Mouse (Mus musculus) lung, adult 2 months (tissue): ENCODE results near the gene 4933436I01Rik. TPM values are rescaled to one million over a fixed set of nuclear protein-coding genes. Genes with fewer than 3 reads are reported as not detected.

Source experiments
- DNase-seq: peaks from one replicate; pipeline ENCODE4 v3.0.0; 2022
- H3K4me1 ChIP-seq: fragments of 200-500 bp; 2 replicates; pipeline ENCODE4 v1.6.1; 2011; ENCODE audit warnings: low read length; ENCODE audit not compliant: control insufficient read depth, insufficient read depth
- H3K4me3 ChIP-seq: fragments of 200-500 bp; replicated peaks from 2 replicates; pipeline ENCODE3; 2011; ENCODE audit warnings: low read depth, mild to moderate bottlenecking, control low read depth, low read length; ENCODE audit errors: extremely low read depth
- CTCF ChIP-seq: fragments of 200-500 bp; IDR thresholded peaks from 2 replicates; pipeline ENCODE4 v1.5.1; 2011; ENCODE audit warnings: mild to moderate bottlenecking, low read length, control low read depth; ENCODE audit not compliant: insufficient read depth
- POLR2A ChIP-seq: fragments of 200-500 bp; IDR thresholded peaks from 2 replicates; pipeline ENCODE4 v1.6.1; 2011; ENCODE audit warnings: low read depth, mild to moderate bottlenecking, control low read depth, low read length, borderline replicate concordance; ENCODE audit errors: extremely low read depth
- WGBS: fragments of 180-500 bp; shearing (Covaris S2); methylation state at CpG from one replicate; pipeline ENCODE4 v1.1.7; 2018; 5-methylcytosine and 5-hydroxymethylcytosine counted together
- polyA plus RNA-seq: library from polyadenylated mRNA; depleted of rRNA; stranded (reverse); fragments of >200 nt; gene quantifications from 2 replicates; pipeline ENCODE4 v1.2.3, GENCODE M21; 2012; rRNA removed

4933436I01Rik gene
- polyA plus RNA-seq: not detected in 2 replicates

- H3K4me3 ChIP-seq: no peak within 1 kb of the TSS
- DNase-seq: no peak
- TF ChIP-seq CTCF (no peak), POLR2A (no peak)
- WGBS: 29% methylated on average over 1 of the region's 1 CpGs
- no peaks in the 10 kb centered on the region for H3K4me1 ChIP-seq
These were observed at the start of gene 4933436I01Rik for GRCm38 (mm10) chrX:67921350-67921749. Gene 4933436I01Rik, minus strand, starts transcription at chrX:67921450.

- Histone ChIP-seq H3K4me3 (no peak overlapping the region), H3K4me1 (no peaks in the 10 kb centered on the region)
- TF ChIP-seq CTCF (no peak), POLR2A (no peak)
- WGBS: 45% methylated on average over 1 of the region's 1 CpGs
- DNase-seq: no peak
These were observed 3.7 kb upstream of the 4933436I01Rik start for GRCm38 (mm10) chrX:67924769-67925470.

GRCm38 (mm10) chrX:67883406-67883805 lies 37.8 kb downstream of the 4933436I01Rik start:
- no peak for TF ChIP-seq POLR2A
- TF ChIP-seq CTCF: no peak
- Histone ChIP-seq H3K4me1 (no peaks in the 10 kb centered on the region), H3K4me3 (no peak overlapping the region)
- no peak for DNase-seq
- WGBS: 68% methylated on average over 3 of the region's 3 CpGs

Other genes starting within 250 kb of the 4933436I01Rik start
- not detected in 2 replicates for gene Gm1140, start 227.9 kb downstream of the 4933436I01Rik start, polyA plus RNA-seq
- not detected in 2 replicates for gene Gm14692, start 225.8 kb downstream of the 4933436I01Rik start, polyA plus RNA-seq